In the genomic region with DNA sequence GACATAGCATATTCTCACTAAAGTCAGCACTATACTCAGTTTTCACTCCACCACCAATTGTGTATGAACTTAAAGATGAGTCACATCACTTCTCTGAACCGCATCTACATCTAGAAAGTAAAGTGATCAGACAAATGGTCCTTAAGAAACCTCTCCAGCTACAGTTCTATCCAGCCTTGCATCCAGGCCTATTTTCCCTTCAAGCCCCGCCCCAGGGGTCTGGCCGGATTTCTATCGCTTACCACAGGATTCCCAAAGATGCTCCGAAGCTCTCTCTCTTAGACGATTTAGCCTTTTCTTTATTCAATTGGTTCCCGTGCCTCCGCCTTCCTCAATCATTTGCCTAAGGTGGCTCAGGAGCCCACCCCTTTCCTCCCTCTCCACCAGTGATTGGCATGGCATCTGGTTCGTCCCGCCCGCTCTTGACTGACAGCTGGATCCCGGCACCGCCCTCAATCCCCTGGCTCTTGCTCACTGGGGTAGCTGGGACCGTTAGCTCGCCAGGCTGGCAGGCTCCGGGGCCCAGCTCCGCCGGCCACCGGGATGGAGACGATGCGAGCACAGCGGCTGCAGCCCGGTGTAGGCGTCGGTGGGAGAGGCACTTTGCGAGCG, we compare ENCODE assay signal across 8 mouse cellular contexts. TPM values are rescaled to one million over a fixed set of nuclear protein-coding genes. Genes with fewer than 3 reads are reported as not detected.
A peak's percentile ranks its signal among the peaks of the same experiment; 100 is the strongest.
DNase-seq lines count a peak whose midpoint lies in the region; ATAC-seq lines count a peak whose summit lies in the region.

Gene Lix1l, plus strand, starts transcription at position 511 of the 612 bp plus-strand sequence.

- H3K27ac ChIP-seq in hindbrain, embryonic 14.5 days = peak within 1 kb of the TSS; percentile 91

- H3K4me3 ChIP-seq in hindbrain, embryonic 14.5 days (replicated peaks; ENCODE audit: low read length) = peak within 1 kb of the TSS; percentile 76

- H3K9me3 ChIP-seq in hindbrain, embryonic 14.5 days (ENCODE audit: control insufficient read depth, low read length) = no peaks in the 10 kb centered on the region

- peak; percentile 94 for ATAC-seq in hindbrain, embryonic 14.5 days (ENCODE audit: low FRiP score)

- peaks cover 65% of the 10 kb centered on the region for H3K4me1 ChIP-seq in hindbrain, embryonic 14.5 days (replicated peaks; ENCODE audit: control insufficient read depth, insufficient read depth, low read length)

- H3K27me3 ChIP-seq in hindbrain, embryonic 14.5 days (ENCODE audit: control insufficient read depth, insufficient read depth, low read length) = no peaks in the 10 kb centered on the region

- peak within 1 kb of the TSS; percentile 81 for H3K9ac ChIP-seq in hindbrain, embryonic 14.5 days

- DNase-seq in T-cell, adult 2 months (ENCODE audit: low spot score) = peak; percentile 83
- peak; percentile 88 to 92 for DNase-seq in cerebellum, postnatal 25 days
- DNase-seq in frontal cortex, postnatal 36 days (ENCODE audit: low spot score in 2 of 2) = peak; percentile 91 to 94
- DNase-seq in hindbrain, embryonic 14.5 days (ENCODE audit: low spot score) = peak; percentile 89
- DNase-seq in left cerebral cortex, adult 18-20 months (ENCODE audit: low spot score in 2 of 2) = peak; percentile 89 to 94
- peak; percentile 94 to 96 for DNase-seq in lung, postnatal 4 days
- peak; percentile 98 for DNase-seq in retina, postnatal 1 day
- peak; percentile 89 for DNase-seq in thymus, postnatal 4 days

- peak within 1 kb of the TSS; percentile 61 for H3K4me2 ChIP-seq in hindbrain, embryonic 14.5 days (replicated peaks)

- H3K36me3 ChIP-seq in hindbrain, embryonic 14.5 days (replicated peaks; ENCODE audit: control insufficient read depth, insufficient read depth) = no peaks in the 10 kb centered on the region

- under 1% methylated on average over 27 of the region's 27 CpGs for WGBS in hindbrain, embryonic 14.5 days

RNA-seq across cellular contexts. Expression of gene Lix1l, which starts in this region (rescaled TPM):
- polyA plus RNA-seq in hindbrain, embryonic 14.5 days (2014; fragmentation: Nextera tagmentation; extraction: Ambion mirVana) = 6.1 and 6.4 TPM in 2 replicates
- total RNA-seq in left cerebral cortex, adult 18-20 months (2021) = 10 to 100 TPM; 20.8 to 21.5 TPM

Comparison
In these comparisons a context has a peak if more than half of its experiments do, and no peak if none do; other contexts are left out.
1. Peak in every context shown above with its lines: DNase-seq, ATAC-seq, H3K4me3 ChIP-seq and H3K27ac ChIP-seq.